Mouse (Mus musculus) gastrocnemius, adult 2 months (tissue): ENCODE measurements around the gene Gpr83. TPM values are rescaled to one million over a fixed set of nuclear protein-coding genes. Genes with fewer than 3 reads are reported as not detected.

Source experiments
- DNase-seq: peaks from one replicate; pipeline ENCODE4 v3.0.0; 2022
- H3K27ac ChIP-seq: fragments of 200-600 bp; 2 replicates; pipeline ENCODE4 v1.8.1; 2022; ENCODE audit warnings: mild to moderate bottlenecking
- H3K4me3 ChIP-seq: fragments of 200-600 bp; 2 replicates; pipeline ENCODE4 v1.8.1; 2022; ENCODE audit warnings: mild to moderate bottlenecking, moderate library complexity
- CTCF ChIP-seq: fragments of 200-600 bp; IDR thresholded peaks from 2 replicates; pipeline ENCODE4 v1.8.1; 2022; ENCODE audit warnings: antibody characterized with exemption, mild to moderate bottlenecking, moderate library complexity
- intact Hi-C: fragments of 180-260 bp; cut with DNase I; formaldehyde crosslinking; loops from one replicate; pipeline ENCODE4 v1.15.1; 2025
- total RNA-seq, 2 experiments: library from RNA; stranded (reverse); gene quantifications; 2 replicates each; pipeline ENCODE4 v1.2.3; 2021

The Gpr83 gene
- total RNA-seq, 2 experiments from 2014 or later: not detected

GRCm38 (mm10) chr9:14902416-14902815, 42.4 kb downstream of the Gpr83 start:
- intact Hi-C loops: no loop called here
- H3K27ac ChIP-seq: no peak overlapping the region
- no peak overlapping the region for H3K4me3 ChIP-seq
- TF ChIP-seq CTCF: no peak
- no peak for DNase-seq

- H3K27ac ChIP-seq: no peak overlapping the region
- intact Hi-C loops: no loop called here
- H3K4me3 ChIP-seq: no peak overlapping the region
- TF ChIP-seq CTCF: no peak
- no peak for DNase-seq
These were observed 43.0 kb downstream of the Gpr83 start for GRCm38 (mm10) chr9:14903006-14903405.

DNA sequence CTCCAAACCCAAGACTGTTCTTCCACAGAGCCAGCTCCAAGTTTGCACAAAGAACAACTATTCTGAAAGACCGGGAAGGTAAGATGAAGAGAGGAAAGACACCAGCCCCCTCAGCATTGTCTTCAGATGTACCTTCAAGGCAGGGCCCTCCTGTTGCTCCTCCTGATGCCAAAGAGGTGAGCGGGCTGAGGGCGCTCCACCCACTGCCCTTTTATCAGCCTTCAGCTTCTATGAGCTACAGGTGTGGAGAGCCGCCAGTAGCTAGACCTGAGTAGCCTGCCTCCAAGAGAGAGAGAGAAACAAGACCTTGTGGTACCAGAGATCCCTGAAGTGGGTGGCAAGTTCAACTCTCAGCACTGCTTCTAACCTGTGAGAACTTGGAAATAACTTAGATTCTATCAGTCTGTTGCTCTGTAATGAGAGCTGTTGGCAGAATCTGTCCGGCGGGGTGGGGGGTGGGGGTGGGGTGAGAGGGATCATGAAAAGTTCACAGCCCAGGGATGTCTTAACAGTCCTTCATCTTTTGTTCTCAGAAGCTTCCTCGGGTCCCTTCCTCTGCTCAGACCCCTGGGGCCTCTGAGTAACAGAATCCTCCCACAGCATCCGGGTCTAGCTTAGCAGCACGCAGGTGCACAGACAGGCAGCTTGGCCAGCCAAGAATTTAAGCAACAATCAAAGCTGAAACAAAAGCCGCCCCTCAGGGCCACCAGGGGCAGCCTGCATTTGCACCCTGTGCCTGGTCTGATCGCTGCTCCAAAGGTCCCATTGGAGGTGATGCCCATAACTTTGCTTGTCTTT, 43.8 kb downstream of the Gpr83 start, which contains the start of gene Izumo1r:
Gene Izumo1r, minus strand, starts transcription at position 369 of the 798 bp plus-strand sequence.
- no peak within 1 kb of the TSS for H3K4me3 ChIP-seq
- TF ChIP-seq CTCF: no peak
- H3K27ac ChIP-seq: no peak within 1 kb of the TSS
- DNase-seq: no peak
- intact Hi-C loops: no loop called here

- intact Hi-C loops: no loop called here
- no peak overlapping the region for H3K27ac ChIP-seq
- no peak for DNase-seq
- no peak overlapping the region for H3K4me3 ChIP-seq
- TF ChIP-seq CTCF: no peak
These were observed 44.9 kb downstream of the Gpr83 start for GRCm38 (mm10) chr9:14904741-14905475.

DNA sequence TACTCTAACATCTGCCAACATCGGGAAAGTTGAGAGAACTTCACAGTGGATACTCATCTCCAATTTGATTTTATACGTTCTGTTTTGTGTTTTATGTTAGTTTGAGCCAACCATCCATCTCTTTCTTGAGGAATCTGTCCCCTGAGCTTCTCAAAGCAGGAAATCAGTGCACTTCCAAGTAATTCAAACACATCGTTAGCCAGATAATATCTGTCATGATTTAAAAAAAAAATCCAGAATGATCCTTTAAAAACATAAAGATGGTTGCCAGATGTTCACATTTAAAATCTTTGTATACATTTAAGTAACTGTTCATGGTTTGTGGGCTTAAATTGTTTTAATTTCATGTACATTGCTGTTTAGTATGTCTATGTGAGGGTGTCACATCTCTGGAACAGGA, 45.9 kb downstream of the Gpr83 start:
- H3K27ac ChIP-seq: no peak overlapping the region
- DNase-seq: no peak
- TF ChIP-seq CTCF: no peak
- no peak overlapping the region for H3K4me3 ChIP-seq
- intact Hi-C loops: no loop called here

- DNase-seq: no peak
- H3K4me3 ChIP-seq: no peak overlapping the region
- intact Hi-C loops: no loop called here
- TF ChIP-seq CTCF: no peak
- no peak overlapping the region for H3K27ac ChIP-seq
These were observed 47.9 kb downstream of the Gpr83 start for GRCm38 (mm10) chr9:14907816-14908415.

GRCm38 (mm10) chr9:14909981-14910380, 50.0 kb downstream of the Gpr83 start:
- H3K27ac ChIP-seq: no peak overlapping the region
- intact Hi-C loops: no loop called here
- TF ChIP-seq CTCF: no peak
- no peak overlapping the region for H3K4me3 ChIP-seq
- no peak for DNase-seq

DNA sequence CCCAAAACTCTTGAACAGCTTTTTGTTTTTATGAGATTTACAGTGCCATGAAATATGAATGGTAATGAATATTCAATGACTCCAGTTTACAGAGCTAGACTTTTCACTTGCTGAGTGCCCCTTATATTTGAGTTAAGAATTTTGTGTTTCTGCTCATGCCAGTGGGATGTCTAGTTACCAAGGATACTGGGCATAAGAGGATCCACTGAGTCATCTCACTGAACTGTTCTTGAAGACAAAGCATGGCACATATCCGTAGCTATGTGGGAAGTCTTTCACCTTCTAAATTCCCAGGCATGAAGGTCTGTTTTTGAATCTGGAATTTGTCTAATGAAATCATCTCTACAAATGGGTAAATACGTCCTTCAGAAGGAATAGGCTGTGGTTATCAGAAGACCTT, 52.0 kb downstream of the Gpr83 start:
- H3K4me3 ChIP-seq: no peak overlapping the region
- no peak for DNase-seq
- TF ChIP-seq CTCF: no peak
- intact Hi-C loops: no loop called here
- no peak overlapping the region for H3K27ac ChIP-seq

DNA sequence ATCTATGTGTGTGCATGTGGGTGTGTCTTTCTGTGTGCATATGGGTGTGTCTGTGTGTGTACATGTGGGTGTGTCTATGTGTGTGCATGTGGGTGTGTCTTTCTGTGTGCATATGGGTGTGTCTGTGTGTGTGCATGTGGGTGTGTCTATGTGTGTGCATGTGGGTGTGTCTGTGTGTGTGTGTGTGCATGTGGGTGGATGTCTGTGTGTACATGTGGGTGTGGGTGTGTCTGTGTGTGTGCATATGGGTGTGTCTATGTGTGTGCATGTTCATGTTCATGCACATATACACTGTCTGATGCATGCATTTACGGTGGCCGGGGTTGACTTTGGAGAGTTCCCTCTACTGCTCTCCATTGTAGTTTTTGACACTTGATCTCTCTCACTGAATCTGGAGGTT, 57.7 kb downstream of the Gpr83 start:
- Histone ChIP-seq H3K27ac (no peak overlapping the region), H3K4me3 (no peak overlapping the region)
- intact Hi-C loops: no loop called here
- TF ChIP-seq CTCF: no peak
- no peak for DNase-seq

- no peak overlapping the region for H3K4me3 ChIP-seq
- no peak for TF ChIP-seq CTCF
- DNase-seq: no peak
- no peak overlapping the region for H3K27ac ChIP-seq
- intact Hi-C loops: no loop called here
These were observed 59.0 kb downstream of the Gpr83 start for GRCm38 (mm10) chr9:14918825-14919668.

Other genes starting within 250 kb of the Gpr83 start
- gene Amotl1, start 215.2 kb upstream of the Gpr83 start, total RNA-seq: 100 to 1,000 TPM; 397 to 399 TPM
- under 1 TPM in 1 of 2 experiments, not detected in 1; 0.11 TPM for gene Piwil4, start 119.5 kb upstream of the Gpr83 start, total RNA-seq
- under 1 TPM; 0.20 to 0.28 TPM for gene Fut4, start 107.8 kb upstream of the Gpr83 start, total RNA-seq
- gene 1700012B09Rik, start 89.2 kb upstream of the Gpr83 start, total RNA-seq: not detected
- gene Mre11a, start 75.6 kb upstream of the Gpr83 start, total RNA-seq: 10 to 100 TPM in 1 of 2 experiments, 1 to 10 TPM in 1; 8.9 to 12.7 TPM
- gene Ankrd49, start 75.4 kb upstream of the Gpr83 start, total RNA-seq: 1 to 10 TPM; 6.5 to 9.4 TPM
- gene Izumo1r, start 43.7 kb downstream of the Gpr83 start, total RNA-seq: not detected
- gene Panx1, start 185.3 kb downstream of the Gpr83 start, total RNA-seq: 10 to 100 TPM; 21.2 to 31.0 TPM